Mouse (Mus musculus): ENCODE measurements around the gene Tm2d1. TPM values are rescaled to one million over a fixed set of nuclear protein-coding genes. Genes with fewer than 3 reads are reported as not detected.
"Not testable (repeated sequence)": the region's sequence is repeated elsewhere in the genome, so short reads cannot be mapped to it uniquely, and the experiment has no call there.

Tm2d1 gene
- 7.4 and 14.8 TPM in 2 replicates for polyA plus RNA-seq (2011; ENCODE audit: insufficient read depth, insufficient read length, low replicate concordance, missing spikeins)

DNA sequence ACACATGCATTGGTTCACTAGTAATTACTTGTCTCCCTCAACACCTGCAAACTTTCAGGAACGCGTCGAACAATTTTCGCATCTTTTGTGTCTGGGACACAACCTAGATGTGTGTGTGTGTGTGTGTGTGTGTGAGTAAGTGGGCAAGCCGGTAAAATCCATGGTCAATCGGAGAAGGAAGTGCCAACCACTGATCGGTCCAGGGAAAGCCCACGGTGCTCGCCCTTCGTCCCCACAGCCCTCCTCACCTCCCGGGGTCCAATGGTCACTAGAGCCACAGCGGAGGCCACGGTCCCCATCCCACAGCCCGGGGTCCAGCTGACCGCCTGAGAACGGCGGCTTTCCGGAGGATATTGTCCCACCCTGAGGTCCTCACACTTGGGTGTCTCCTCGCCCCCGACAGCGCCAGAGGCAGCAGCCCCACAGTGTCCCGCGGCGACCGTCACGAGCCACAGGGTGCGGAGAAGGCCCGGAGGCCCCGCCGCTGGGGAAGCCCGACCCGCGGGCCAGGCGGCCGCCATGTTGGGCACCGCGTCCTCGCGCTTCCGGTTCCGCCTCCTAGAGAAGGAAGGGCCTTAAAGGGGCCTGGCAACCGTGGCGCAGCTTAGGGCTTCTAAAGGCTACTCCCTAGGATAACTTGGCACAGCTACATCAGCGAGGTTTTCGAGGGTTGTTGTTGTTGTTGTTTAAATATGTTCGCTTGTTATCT, at the start of gene Tm2d1:
Gene Tm2d1 (minus strand): TSS at position 591 of the 709 bp plus-strand sequence.
- TF ChIP-seq POLR2A (IDR thresholded peaks at IDR 0.05; ENCODE audit: borderline replicate concordance, control insufficient read depth, low read depth, low read length), result peak; percentile 88; the same call in 1 of the 2 replicates
- no peak for TF ChIP-seq CTCF (IDR thresholded peaks at IDR 0.05; ENCODE audit: control insufficient read depth, insufficient read depth, low read length)
- peak within 1 kb of the TSS; percentile 97 for H3K4me3 ChIP-seq (replicated peaks; ENCODE audit: control insufficient read depth, low read depth, low read length)
- WGBS, result 1% methylated on average over 46 of the region's 46 CpGs

GRCm38 (mm10) chr4:98428371-98428770, 45.3 kb upstream of the Tm2d1 start:
- Histone ChIP-seq H3K4me1 (ENCODE audit: control insufficient read depth, insufficient read depth, low read length) (no peaks in the 10 kb centered on the region), H3K4me3 (replicated peaks; ENCODE audit: control insufficient read depth, low read depth, low read length) (no peak overlapping the region), H3K27ac (ENCODE audit: control insufficient read depth, insufficient read depth, low read depth, low read length, poor library complexity) (no peak overlapping the region)
- whole genome bisulfite sequencing, result 83% methylated on average over 8 of the region's 8 CpGs
- no peak for TF ChIP-seq CTCF (IDR thresholded peaks at IDR 0.05; ENCODE audit: control insufficient read depth, insufficient read depth, low read length)
- no peak for TF ChIP-seq POLR2A (IDR thresholded peaks at IDR 0.05; ENCODE audit: borderline replicate concordance, control insufficient read depth, low read depth, low read length)

More for the DNA sequence above, at the start of gene Tm2d1:
- Histone ChIP-seq H3K4me1 (ENCODE audit: control insufficient read depth, insufficient read depth, low read length) (no peaks in the 10 kb centered on the region), H3K27ac (ENCODE audit: control insufficient read depth, insufficient read depth, low read depth, low read length, poor library complexity) (peak within 1 kb of the TSS; percentile 40)

- H3K27ac ChIP-seq (ENCODE audit: control insufficient read depth, insufficient read depth, low read depth, low read length, poor library complexity); H3K4me1 ChIP-seq (ENCODE audit: control insufficient read depth, insufficient read depth, low read length); H3K4me3 ChIP-seq (replicated peaks; ENCODE audit: control insufficient read depth, low read depth, low read length): not testable (repeated sequence)
- 83% methylated on average over 8 of the region's 8 CpGs for WGBS
These were observed 32.0 kb upstream of the Tm2d1 start for GRCm38 (mm10) chr4:98415150-98415549.

- WGBS, result 60% methylated on average over 4 of the region's 4 CpGs
- Histone ChIP-seq H3K27ac (ENCODE audit: control insufficient read depth, insufficient read depth, low read depth, low read length, poor library complexity) (no peak overlapping the region), H3K4me1 (ENCODE audit: control insufficient read depth, insufficient read depth, low read length) (no peaks in the 10 kb centered on the region), H3K4me3 (replicated peaks; ENCODE audit: control insufficient read depth, low read depth, low read length) (no peak overlapping the region)
- TF ChIP-seq CTCF (IDR thresholded peaks at IDR 0.05; ENCODE audit: control insufficient read depth, insufficient read depth, low read length) (no peak), POLR2A (IDR thresholded peaks at IDR 0.05; ENCODE audit: borderline replicate concordance, control insufficient read depth, low read depth, low read length) (no peak)
These were observed 25.3 kb upstream of the Tm2d1 start for GRCm38 (mm10) chr4:98408455-98408854.

- TF ChIP-seq POLR2A (IDR thresholded peaks at IDR 0.05; ENCODE audit: borderline replicate concordance, control insufficient read depth, low read depth, low read length) (no peak), CTCF (IDR thresholded peaks at IDR 0.05; ENCODE audit: control insufficient read depth, insufficient read depth, low read length) (no peak)
- WGBS, result 87% methylated on average over 6 of the region's 6 CpGs
- H3K4me1 ChIP-seq (ENCODE audit: control insufficient read depth, insufficient read depth, low read length), result no peaks in the 10 kb centered on the region
- H3K4me3 ChIP-seq (replicated peaks; ENCODE audit: control insufficient read depth, low read depth, low read length), result no peak overlapping the region
- H3K27ac ChIP-seq (ENCODE audit: control insufficient read depth, insufficient read depth, low read depth, low read length, poor library complexity), result no peak overlapping the region
These were observed 21.3 kb upstream of the Tm2d1 start for GRCm38 (mm10) chr4:98404412-98404811.

- Histone ChIP-seq H3K4me1 (ENCODE audit: control insufficient read depth, insufficient read depth, low read length) (no peaks in the 10 kb centered on the region), H3K4me3 (replicated peaks; ENCODE audit: control insufficient read depth, low read depth, low read length) (no peak overlapping the region), H3K27ac (ENCODE audit: control insufficient read depth, insufficient read depth, low read depth, low read length, poor library complexity) (no peak overlapping the region)
- TF ChIP-seq POLR2A (IDR thresholded peaks at IDR 0.05; ENCODE audit: borderline replicate concordance, control insufficient read depth, low read depth, low read length) (no peak), CTCF (IDR thresholded peaks at IDR 0.05; ENCODE audit: control insufficient read depth, insufficient read depth, low read length) (no peak)
- WGBS, result 72% methylated on average over 4 of the region's 4 CpGs
These were observed 20.4 kb upstream of the Tm2d1 start for GRCm38 (mm10) chr4:98403492-98403891.

GRCm38 (mm10) chr4:98401584-98401962, 18.5 kb upstream of the Tm2d1 start:
- 74% methylated on average over 2 of the region's 2 CpGs for WGBS
- no peak overlapping the region for H3K27ac ChIP-seq (ENCODE audit: control insufficient read depth, insufficient read depth, low read depth, low read length, poor library complexity)
- TF ChIP-seq POLR2A (IDR thresholded peaks at IDR 0.05; ENCODE audit: borderline replicate concordance, control insufficient read depth, low read depth, low read length) (no peak), CTCF (IDR thresholded peaks at IDR 0.05; ENCODE audit: control insufficient read depth, insufficient read depth, low read length) (no peak)
- H3K4me1 ChIP-seq (ENCODE audit: control insufficient read depth, insufficient read depth, low read length), result no peaks in the 10 kb centered on the region
- H3K4me3 ChIP-seq (replicated peaks; ENCODE audit: control insufficient read depth, low read depth, low read length), result no peak overlapping the region

GRCm38 (mm10) chr4:98400926-98401583, 17.9 kb upstream of the Tm2d1 start:
- Histone ChIP-seq H3K27ac (ENCODE audit: control insufficient read depth, insufficient read depth, low read depth, low read length, poor library complexity) (no peak overlapping the region), H3K4me3 (replicated peaks; ENCODE audit: control insufficient read depth, low read depth, low read length) (no peak overlapping the region), H3K4me1 (ENCODE audit: control insufficient read depth, insufficient read depth, low read length) (no peaks in the 10 kb centered on the region)
- TF ChIP-seq CTCF (IDR thresholded peaks at IDR 0.05; ENCODE audit: control insufficient read depth, insufficient read depth, low read length) (no peak), POLR2A (IDR thresholded peaks at IDR 0.05; ENCODE audit: borderline replicate concordance, control insufficient read depth, low read depth, low read length) (no peak)
- 72% methylated on average over 6 of the region's 6 CpGs for WGBS

Measured in bone marrow, adult 2 months (tissue).